Mouse (Mus musculus): ENCODE data around the gene Gpank1. TPM values are rescaled to one million over a fixed set of nuclear protein-coding genes. Genes with fewer than 3 reads are reported as not detected.
A peak's percentile ranks its signal among the peaks of the same experiment; 100 is the strongest.

The Gpank1 gene
- 20.9 and 25.5 TPM in 2 replicates for polyA plus RNA-seq (2015; fragmentation: Nextera tagmentation; extraction: Ambion mirVana)

DNA sequence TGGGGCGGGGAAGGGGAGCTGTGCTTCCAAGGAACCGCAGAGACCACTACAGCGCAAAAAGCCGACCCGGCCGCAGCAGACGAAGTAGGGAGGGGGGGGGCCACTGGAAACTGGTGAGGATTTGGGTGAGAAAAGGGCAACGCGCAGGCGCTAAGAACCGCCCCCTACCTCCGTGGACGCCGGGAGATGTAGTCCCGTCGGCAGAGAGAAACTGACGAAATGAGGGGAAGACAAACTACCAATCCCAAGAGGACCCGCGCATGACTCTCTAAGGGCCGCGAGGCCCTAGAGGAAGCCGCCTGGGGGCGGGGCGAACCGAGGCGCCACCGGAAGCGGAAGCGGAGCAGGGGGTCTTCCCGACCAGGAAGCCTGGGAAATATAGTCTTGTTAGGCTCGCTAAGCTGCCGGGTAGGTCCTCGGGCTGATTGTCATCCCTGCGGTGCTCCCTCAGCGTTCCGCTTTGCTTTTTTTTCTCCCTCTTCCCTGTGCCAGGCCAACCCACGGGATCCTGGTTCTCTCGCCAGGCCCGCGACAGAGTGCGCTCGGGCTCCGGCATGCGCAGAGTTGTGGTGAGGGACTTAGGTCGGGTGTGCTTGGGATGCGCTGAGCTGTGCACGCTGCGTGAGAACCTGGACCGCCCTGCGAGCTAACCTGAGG, at the start of gene Gpank1:
Gpank1 (plus strand) TSS at position 313 of the 657 bp plus-strand sequence.
- Histone ChIP-seq H3K4me2 (peak within 1 kb of the TSS; percentile 98), H3K9ac (peak within 1 kb of the TSS; percentile 98), H3K36me3 (peaks cover 49% of the 10 kb centered on the region), H3K27ac (replicated peaks) (peak within 1 kb of the TSS; percentile 95), H3K4me1 (replicated peaks) (peaks cover 33% of the 10 kb centered on the region), H3K27me3 (no peaks in the 10 kb centered on the region), H3K4me3 (peak within 1 kb of the TSS; percentile 96), H3K9me3 (no peaks in the 10 kb centered on the region)
- under 1% methylated on average over 50 of the region's 50 CpGs for WGBS
- ATAC-seq (ENCODE audit: low read depth) = peak; percentile 95

DNA sequence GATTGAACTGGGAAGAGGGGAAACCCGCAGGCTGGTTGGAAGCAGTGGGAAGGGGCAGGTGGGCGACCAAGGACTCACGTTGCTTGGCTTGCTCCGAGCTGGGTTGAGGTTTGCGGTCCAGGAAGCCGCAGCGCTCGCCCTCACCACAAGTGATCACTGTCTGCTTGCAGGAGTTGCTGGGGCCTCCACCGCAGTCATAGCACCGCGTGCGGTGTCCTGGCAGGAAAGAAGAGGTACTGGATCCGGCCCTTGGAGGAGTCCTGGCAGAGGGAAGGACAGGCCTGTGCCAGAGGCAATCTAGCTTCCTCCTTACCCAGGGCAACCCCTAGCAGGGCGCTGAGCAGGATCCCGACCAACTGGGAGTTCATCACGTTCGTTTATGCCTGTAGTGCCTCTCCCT, 47.2 kb upstream of the Gpank1 start:
- Histone ChIP-seq H3K36me3 (no peaks in the 10 kb centered on the region), H3K9me3 (no peaks in the 10 kb centered on the region), H3K27me3 (no peaks in the 10 kb centered on the region), H3K9ac (no peak overlapping the region), H3K4me2 (no peak overlapping the region), H3K4me3 (no peak overlapping the region), H3K4me1 (replicated peaks) (peaks cover 22% of the 10 kb centered on the region), H3K27ac (replicated peaks) (no peak overlapping the region)
- WGBS = 42% methylated on average over 17 of the region's 17 CpGs
- ATAC-seq (ENCODE audit: low read depth) = no peak

DNA sequence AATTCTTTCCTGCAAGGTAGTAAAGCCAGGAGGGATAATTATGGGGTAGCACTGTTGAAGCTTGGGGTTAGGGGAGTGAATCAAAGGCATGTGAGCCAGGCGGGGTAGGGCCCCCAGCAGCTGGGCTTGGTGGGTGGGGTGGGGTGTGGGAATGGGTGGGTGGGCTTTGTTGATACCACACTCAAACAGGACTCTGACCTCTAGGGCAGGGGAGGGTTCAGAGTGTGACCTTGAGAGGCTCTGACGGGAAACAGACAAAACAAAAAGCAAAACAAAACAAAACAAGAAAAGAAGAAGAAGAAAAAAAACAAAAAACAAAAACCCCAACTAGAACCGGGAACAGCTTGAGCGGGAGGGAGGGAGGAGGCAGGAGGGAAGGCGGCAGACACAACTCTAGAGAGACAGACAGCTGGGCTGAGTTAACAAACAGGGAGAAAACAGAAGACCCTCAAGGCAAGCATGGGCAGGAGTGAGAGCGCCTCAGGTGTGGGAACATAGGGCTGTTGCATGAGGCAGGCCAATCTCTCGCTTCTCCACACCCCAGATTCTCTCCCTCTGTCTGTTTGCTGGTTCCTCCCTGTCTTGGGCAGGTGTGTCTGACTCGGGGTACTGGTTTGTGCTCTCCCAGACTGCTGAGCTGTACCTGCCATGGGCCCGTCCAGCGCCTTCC, 44.6 kb upstream of the Gpank1 start, which contains the start of gene Ly6g6e:
Ly6g6e (plus strand) TSS at position 396 of the 670 bp plus-strand sequence.
- WGBS = 26% methylated on average over 10 of the region's 10 CpGs
- Histone ChIP-seq H3K4me2 (peak within 1 kb of the TSS; percentile 47), H3K4me3 (peak within 1 kb of the TSS; percentile 15), H3K36me3 (no peaks in the 10 kb centered on the region), H3K27ac (replicated peaks) (no peak within 1 kb of the TSS), H3K9ac (peak within 1 kb of the TSS; percentile 59), H3K4me1 (replicated peaks) (peaks cover 18% of the 10 kb centered on the region), H3K9me3 (no peaks in the 10 kb centered on the region), H3K27me3 (no peaks in the 10 kb centered on the region)
- no peak for ATAC-seq (ENCODE audit: low read depth)

DNA sequence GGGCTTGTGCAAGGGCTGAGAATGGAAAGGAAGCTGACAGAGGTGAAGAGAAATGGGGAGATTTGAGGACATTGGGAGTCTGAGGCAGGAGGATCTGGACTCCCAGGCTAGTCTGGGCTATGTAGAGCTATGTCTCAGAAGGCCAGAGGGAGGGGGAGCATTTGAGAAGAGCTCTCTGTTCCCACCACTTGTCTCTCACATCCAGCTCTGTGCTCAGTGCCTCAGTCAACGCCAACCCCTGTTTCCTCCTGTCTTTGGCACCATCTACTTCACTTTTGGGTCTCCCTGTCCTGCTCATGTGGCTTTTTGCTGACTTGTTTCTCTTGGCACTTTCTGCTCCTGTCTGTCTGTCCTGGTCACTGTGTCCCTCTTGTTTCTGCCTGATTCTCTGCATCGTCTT, 44.0 kb upstream of the Gpank1 start:
- peak overlapping the region; percentile 15 for H3K4me3 ChIP-seq
- no peaks in the 10 kb centered on the region for H3K9me3 ChIP-seq
- peak overlapping the region; percentile 47 for H3K4me2 ChIP-seq
- H3K36me3 ChIP-seq = no peaks in the 10 kb centered on the region
- no peak for ATAC-seq (ENCODE audit: low read depth)
- no peaks in the 10 kb centered on the region for H3K27me3 ChIP-seq
- peaks cover 18% of the 10 kb centered on the region for H3K4me1 ChIP-seq (replicated peaks)
- no peak overlapping the region for H3K27ac ChIP-seq (replicated peaks)
- WGBS = 22% methylated on average over 2 of the region's 2 CpGs
- peak overlapping the region; percentile 59 for H3K9ac ChIP-seq

DNA sequence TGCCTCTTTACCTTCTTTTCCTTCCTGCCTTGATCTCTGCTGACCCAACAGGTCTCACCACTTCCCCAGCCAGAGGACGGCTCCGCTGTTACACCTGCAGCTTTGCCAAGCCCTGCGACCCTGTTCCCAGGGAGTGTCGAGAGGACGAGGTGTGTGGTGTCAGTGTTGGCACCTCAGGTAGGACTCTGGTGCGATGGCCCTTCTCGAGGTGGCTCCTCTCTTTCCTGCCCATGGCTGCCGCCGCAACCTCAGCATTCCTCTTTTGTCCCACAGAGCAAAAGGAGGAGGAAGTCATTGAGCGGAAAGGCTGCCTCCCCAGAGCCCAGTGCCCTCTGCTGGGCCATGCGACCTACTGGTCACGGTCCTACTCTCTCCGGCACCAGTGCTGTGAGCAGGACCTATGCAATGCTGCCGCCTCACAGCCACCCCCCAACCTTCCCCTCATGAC, 43.4 kb upstream of the Gpank1 start, which contains the start of gene Ly6g6d:
Ly6g6d (minus strand) TSS at position 280 of the 448 bp plus-strand sequence.
- H3K4me3 ChIP-seq = peak within 1 kb of the TSS; percentile 15
- peak within 1 kb of the TSS; percentile 59 for H3K9ac ChIP-seq
- WGBS = 11% methylated on average over 14 of the region's 14 CpGs

DNA sequence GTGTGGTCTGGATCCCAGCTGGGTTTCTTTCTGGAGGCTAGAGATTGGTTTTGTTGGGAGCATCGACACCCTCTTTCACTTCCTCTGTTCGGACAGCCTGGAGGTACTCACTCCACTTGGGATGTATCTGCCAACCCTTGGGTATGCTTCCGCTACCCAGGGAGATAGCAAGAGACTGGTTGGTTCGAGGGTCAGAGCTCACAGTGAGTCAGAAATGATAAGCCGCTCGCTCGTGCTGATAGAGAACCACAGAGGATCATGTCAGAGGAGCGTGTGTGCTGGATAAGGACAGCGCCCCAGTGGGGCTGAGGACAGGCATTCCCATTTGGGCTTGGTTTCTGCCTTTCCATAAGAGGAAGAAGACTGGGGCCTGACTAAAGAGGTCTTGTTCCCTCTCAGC, 41.5 kb upstream of the Gpank1 start:
- WGBS = 75% methylated on average over 9 of the region's 9 CpGs
- no peaks in the 10 kb centered on the region for H3K27me3 ChIP-seq

More for the DNA sequence above, 43.4 kb upstream of the Gpank1 start, which contains the start of gene Ly6g6d:
- Histone ChIP-seq H3K4me1 (replicated peaks) (peaks cover 18% of the 10 kb centered on the region), H3K27me3 (no peaks in the 10 kb centered on the region), H3K4me2 (peak within 1 kb of the TSS; percentile 47), H3K9me3 (no peaks in the 10 kb centered on the region), H3K36me3 (no peaks in the 10 kb centered on the region), H3K27ac (replicated peaks) (no peak within 1 kb of the TSS)
- peak; percentile 62 for ATAC-seq (ENCODE audit: low read depth)

DNA sequence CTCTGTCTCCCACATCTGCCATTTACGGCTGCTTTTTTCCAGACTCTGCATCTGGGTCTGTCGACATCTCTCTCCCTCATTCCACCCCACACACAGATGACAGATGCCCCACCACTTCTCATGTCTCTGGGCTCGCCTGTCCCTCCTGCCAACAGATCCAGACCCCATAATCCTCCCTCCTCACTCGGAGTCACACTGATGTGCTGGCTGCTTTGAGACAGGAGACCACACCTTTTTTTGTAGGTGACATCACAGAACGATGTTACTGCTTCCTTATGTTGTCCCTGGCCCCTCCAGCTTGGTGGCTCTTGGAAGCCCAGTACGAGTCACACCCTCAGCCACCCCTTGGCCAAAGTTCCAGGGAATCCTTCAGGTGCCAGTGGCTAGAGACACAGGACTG, 41.0 kb upstream of the Gpank1 start:
- Histone ChIP-seq H3K4me3 (no peak overlapping the region), H3K9me3 (no peaks in the 10 kb centered on the region), H3K27ac (replicated peaks) (no peak overlapping the region), H3K27me3 (no peaks in the 10 kb centered on the region), H3K4me2 (no peak overlapping the region), H3K36me3 (no peaks in the 10 kb centered on the region), H3K9ac (0 out of 2 replicates have a peak overlapping the region, but pooled peaks have one; percentile 45), H3K4me1 (replicated peaks) (peaks cover 18% of the 10 kb centered on the region)
- no peak for ATAC-seq (ENCODE audit: low read depth)
- WGBS = 64% methylated on average over 6 of the region's 6 CpGs

More for the DNA sequence above, 41.5 kb upstream of the Gpank1 start:
- Histone ChIP-seq H3K9ac (0 out of 2 replicates have a peak overlapping the region, but pooled peaks have one; percentile 45), H3K4me2 (no peak overlapping the region), H3K9me3 (no peaks in the 10 kb centered on the region), H3K36me3 (no peaks in the 10 kb centered on the region), H3K27ac (replicated peaks) (no peak overlapping the region), H3K4me3 (no peak overlapping the region), H3K4me1 (replicated peaks) (peaks cover 18% of the 10 kb centered on the region)
- no peak for ATAC-seq (ENCODE audit: low read depth)

DNA sequence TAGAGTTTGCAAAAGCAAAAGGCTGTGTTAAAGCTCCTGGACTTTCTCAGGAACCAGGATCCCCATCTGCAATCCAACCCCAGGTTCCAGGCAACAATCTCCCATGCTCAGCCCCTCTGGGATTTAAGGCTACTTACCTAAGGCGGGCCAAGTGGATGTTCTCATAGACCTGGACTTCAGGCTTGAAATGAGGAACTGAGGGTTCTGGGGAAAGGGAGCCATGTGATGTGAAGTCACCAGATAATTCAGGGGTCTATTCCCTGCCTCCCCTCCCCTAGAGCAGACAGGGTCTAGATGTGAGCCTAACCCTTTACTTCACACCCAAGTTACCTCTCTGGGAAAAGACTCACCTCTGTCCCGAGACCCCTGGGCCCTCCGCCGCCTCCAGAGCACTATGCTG, 40.5 kb upstream of the Gpank1 start:
- no peaks in the 10 kb centered on the region for H3K9me3 ChIP-seq
- WGBS = 82% methylated on average over 4 of the region's 4 CpGs
- peaks cover 18% of the 10 kb centered on the region for H3K4me1 ChIP-seq (replicated peaks)
- no peak overlapping the region for H3K27ac ChIP-seq (replicated peaks)
- H3K9ac ChIP-seq = 0 out of 2 replicates have a peak overlapping the region, but pooled peaks have one; percentile 8
- no peak overlapping the region for H3K4me3 ChIP-seq
- no peaks in the 10 kb centered on the region for H3K27me3 ChIP-seq
- ATAC-seq (ENCODE audit: low read depth) = no peak
- no peak overlapping the region for H3K4me2 ChIP-seq
- H3K36me3 ChIP-seq = no peaks in the 10 kb centered on the region

DNA sequence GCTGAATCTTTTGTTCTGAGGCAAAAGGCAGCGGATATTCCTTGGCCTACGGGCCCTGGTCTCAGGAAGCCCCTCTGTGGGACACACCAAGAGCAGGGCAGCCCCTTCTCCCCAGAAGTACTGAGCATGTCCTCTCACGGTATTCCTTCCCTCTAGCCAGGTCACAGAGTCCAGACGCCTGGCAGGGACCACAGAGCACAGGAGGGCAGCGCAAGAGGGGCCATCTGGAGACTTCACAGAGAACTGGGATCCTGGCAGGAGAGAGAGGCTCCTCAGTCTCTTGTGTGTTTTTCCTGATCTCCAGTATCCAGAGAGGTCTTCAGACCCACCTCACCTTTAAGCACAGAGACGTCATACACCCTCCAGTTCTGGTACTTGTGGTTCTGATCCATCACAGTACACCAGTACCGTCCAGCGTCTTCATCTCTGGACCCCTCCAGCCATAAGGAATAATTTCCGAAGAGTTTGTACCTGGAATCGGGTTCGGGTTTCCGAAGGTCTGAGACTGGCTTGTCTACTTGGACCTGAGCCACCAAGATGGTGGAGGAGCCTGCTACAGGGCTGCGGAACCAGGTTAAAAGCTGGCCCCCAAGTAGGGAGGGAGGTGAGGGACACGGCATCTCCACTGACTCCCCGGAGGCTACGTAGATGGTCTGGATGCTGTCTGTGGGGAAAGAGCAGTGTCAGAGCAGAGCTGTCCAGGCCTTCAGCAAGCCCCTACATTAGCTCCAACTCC, 38.2 kb upstream of the Gpank1 start:
- Histone ChIP-seq H3K36me3 (no peaks in the 10 kb centered on the region), H3K27ac (replicated peaks) (no peak overlapping the region), H3K4me3 (no peak overlapping the region), H3K9ac (no peak overlapping the region), H3K4me1 (replicated peaks) (peaks cover 4% of the 10 kb centered on the region; the same call in 1 of the 2 replicates), H3K27me3 (no peaks in the 10 kb centered on the region), H3K9me3 (no peaks in the 10 kb centered on the region), H3K4me2 (no peak overlapping the region)
- 82% methylated on average over 16 of the region's 16 CpGs for WGBS
- no peak for ATAC-seq (ENCODE audit: low read depth)

DNA sequence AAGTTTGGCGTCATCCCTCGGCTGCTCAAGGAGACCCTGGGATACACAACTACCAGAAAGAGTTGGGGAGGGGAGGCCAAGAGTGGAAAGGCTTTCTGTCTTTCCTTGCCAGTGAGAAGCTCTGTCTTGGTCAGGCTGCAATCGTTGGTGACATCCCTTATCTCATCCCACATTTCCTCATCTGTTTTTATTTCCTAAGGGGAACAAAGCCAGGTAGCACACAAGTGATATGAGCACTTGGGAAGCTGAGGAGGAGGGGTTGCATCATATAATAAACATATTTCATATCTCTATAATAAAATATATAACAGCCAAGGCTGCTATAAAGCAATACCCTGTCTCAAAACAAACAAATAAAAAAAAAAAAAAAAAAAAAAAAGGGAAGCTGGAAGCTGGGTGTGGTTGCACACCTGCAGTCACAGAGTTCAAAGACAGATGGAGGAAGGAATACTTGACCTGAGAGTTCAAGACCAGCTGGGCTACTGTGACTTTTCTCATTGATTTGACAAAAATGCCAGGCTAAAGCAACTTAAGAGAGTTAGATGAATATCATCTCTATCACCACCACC, 37.2 kb upstream of the Gpank1 start:
- Histone ChIP-seq H3K4me3 (no peak overlapping the region), H3K9me3 (no peaks in the 10 kb centered on the region), H3K4me2 (no peak overlapping the region), H3K27me3 (no peaks in the 10 kb centered on the region), H3K27ac (replicated peaks) (no peak overlapping the region), H3K4me1 (replicated peaks) (no peaks in the 10 kb centered on the region), H3K36me3 (no peaks in the 10 kb centered on the region), H3K9ac (no peak overlapping the region)
- 87% methylated on average over 3 of the region's 3 CpGs for WGBS
- ATAC-seq (ENCODE audit: low read depth) = no peak

DNA sequence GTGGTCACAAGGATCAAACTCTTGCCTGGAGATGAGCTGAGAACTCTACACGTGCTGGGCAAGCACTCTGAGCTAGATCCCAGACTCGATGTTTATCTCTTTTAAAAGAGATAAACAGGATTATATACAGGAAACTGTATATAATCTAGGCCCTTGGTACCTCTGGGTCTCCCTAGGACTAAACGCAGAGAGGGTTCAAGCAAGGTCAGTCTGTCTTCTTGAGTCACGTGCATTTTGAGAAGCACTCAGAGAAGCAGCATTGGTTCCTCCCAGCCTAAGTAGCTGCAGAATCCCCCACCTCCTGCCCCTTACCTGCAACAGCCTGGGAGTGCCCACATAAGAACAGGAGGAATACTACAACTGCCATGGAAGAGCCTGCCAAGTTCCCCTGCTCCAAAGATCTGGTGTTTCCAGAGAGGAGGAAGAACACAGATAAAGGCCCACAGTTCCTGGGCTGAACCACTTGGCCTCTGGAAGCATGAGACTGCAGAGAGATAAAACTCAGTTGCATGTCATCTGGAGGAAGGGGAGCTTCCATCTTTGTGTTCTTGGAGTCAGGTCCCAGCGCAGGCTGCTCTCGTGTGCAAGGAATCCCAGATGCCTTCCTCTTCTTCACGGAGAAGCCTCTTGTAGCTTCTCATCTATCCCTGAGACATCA, 35.9 kb upstream of the Gpank1 start, which contains the start of gene Ly6g6f:
Ly6g6f (minus strand) TSS at position 403 of the 658 bp plus-strand sequence.
- Histone ChIP-seq H3K4me1 (replicated peaks) (peaks cover 7% of the 10 kb centered on the region), H3K36me3 (no peaks in the 10 kb centered on the region), H3K9me3 (no peaks in the 10 kb centered on the region), H3K4me2 (no peak within 1 kb of the TSS), H3K4me3 (no peak within 1 kb of the TSS), H3K27me3 (no peaks in the 10 kb centered on the region), H3K27ac (replicated peaks) (no peak within 1 kb of the TSS), H3K9ac (no peak within 1 kb of the TSS)
- ATAC-seq (ENCODE audit: low read depth) = no peak
- 88% methylated on average over 7 of the region's 7 CpGs for WGBS
